Mouse (Mus musculus) neutrophil, adult 59 days (primary cell): ENCODE measurements around the gene Wapl. TPM values are rescaled to one million over a fixed set of nuclear protein-coding genes. Genes with fewer than 3 reads are reported as not detected.

Experiments used
- total RNA-seq, 2 experiments: library from RNA; stranded (reverse); gene quantifications; 1 replicate in 1 of 2; 2 replicates in 1 of 2; pipeline ENCODE4 v1.2.4; 2023

Gene Wapl
- 10 to 100 TPM; 64.9 to 65.6 TPM for total RNA-seq

GRCm38 (mm10) chr14:34673395-34674228 is at the start of gene Wapl:
TSS of gene Wapl (plus strand) at chr14:34673928.

Other genes with a start within 250 kb of the Wapl start
- gene Bmpr1a, start 170.6 kb upstream of the Wapl start, total RNA-seq = 10 to 100 TPM in 1 of 2 experiments, 1 to 10 TPM in 1; 9.8 to 17.8 TPM
- not detected for gene 9230112D13Rik, start 151.1 kb upstream of the Wapl start, total RNA-seq
- gene Ldb3, start 85.2 kb upstream of the Wapl start, total RNA-seq = under 1 TPM in 1 of 2 experiments, not detected in 1; 0.33 TPM
- gene Opn4, start 73.8 kb upstream of the Wapl start, total RNA-seq = not detected
- not detected for gene Grid1, start 146.2 kb downstream of the Wapl start, total RNA-seq